Mouse (Mus musculus) E14TG2a.4 (cell line): Measurements from ENCODE around the gene Col17a1.

Experiments used
- CTCF ChIP-seq: conservative IDR thresholded peaks from 2 replicates; pipeline ENCODE4 v1.5.1; 2014; ENCODE audit warnings: low read length
- POU5F1 ChIP-seq: IDR thresholded peaks from 2 replicates; pipeline ENCODE4 v1.6.1; 2014; ENCODE audit warnings: low read length, borderline replicate concordance

- no peak for TF ChIP-seq CTCF
- no peak for TF ChIP-seq POU5F1
These were observed 83.4 kb downstream of the Col17a1 start for GRCm38 (mm10) chr19:47608513-47608912.
